Mouse (Mus musculus): Measurements from ENCODE around the gene Kbtbd12.

DNA sequence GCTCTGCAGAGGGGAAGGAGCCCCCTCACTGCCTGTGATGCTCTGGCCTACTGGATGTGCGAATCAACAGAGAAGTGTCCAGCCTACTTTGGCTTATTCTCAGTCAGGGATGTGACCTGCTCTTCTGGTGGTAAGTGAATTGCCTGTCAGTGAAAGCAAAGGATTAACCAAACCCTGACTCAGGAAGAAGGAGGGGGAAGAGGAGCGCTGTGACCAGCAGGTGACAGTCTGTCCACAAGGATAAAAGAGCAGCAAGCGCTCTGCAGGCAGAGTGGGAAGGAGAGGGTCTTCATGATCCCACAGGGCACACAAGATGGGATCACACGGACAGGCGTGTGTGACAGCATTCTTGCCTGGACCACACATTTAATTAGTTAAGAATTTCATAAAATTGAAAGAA is 78.1 kb downstream of the Kbtbd12 start:
- no peak for TF ChIP-seq ZC3H11A (IDR thresholded peaks at IDR 0.05; ENCODE audit: borderline replicate concordance, low read depth, low read length)
- TF ChIP-seq HCFC1 (IDR thresholded peaks at IDR 0.05; ENCODE audit: borderline replicate concordance, insufficient read depth, low read length), result no peak
- no peak for TF ChIP-seq CHD2 (IDR thresholded peaks at IDR 0.05; ENCODE audit: low read depth, low read length)
- no peak for TF ChIP-seq ZNF384 (IDR thresholded peaks at IDR 0.05; ENCODE audit: low read depth, low read length)
